Mouse (Mus musculus) myocyte (in vitro differentiated cells): ENCODE data around the gene Supt5. TPM values are rescaled to one million over a fixed set of nuclear protein-coding genes. Genes with fewer than 3 reads are reported as not detected.

Source experiments
- H3K27me3 ChIP-seq: one replicate; pipeline ENCODE4 v1.6.1; 2011; ENCODE audit not compliant: control insufficient read depth, insufficient read depth, insufficient read length
- H3K36me3 ChIP-seq: one replicate; pipeline ENCODE4 v1.6.1; 2011; ENCODE audit not compliant: control insufficient read depth, insufficient read depth
- H3K4me2 ChIP-seq: one replicate; pipeline ENCODE4 v1.6.1; 2011; ENCODE audit warnings: low read depth, control low read depth
- H3K4me3 ChIP-seq: one replicate; pipeline ENCODE4 v1.5.1; 2011; ENCODE audit warnings: mild to moderate bottlenecking, control low read depth, moderate library complexity
- H3K79me2 ChIP-seq: one replicate; pipeline ENCODE4 v1.6.1; 2011; ENCODE audit not compliant: control insufficient read depth, insufficient read depth
- H3ac ChIP-seq: one replicate; pipeline ENCODE4 v1.6.1; 2011; ENCODE audit not compliant: control insufficient read depth, insufficient read length
- CEBPB ChIP-seq: IDR thresholded peaks from 2 replicates; pipeline ENCODE4 v1.6.1; 2011; ENCODE audit warnings: mild to moderate bottlenecking, moderate library complexity; ENCODE audit not compliant: poor library complexity, insufficient read depth, severe bottlenecking
- E2F4 ChIP-seq: IDR thresholded peaks from one replicate; pipeline ENCODE4 v1.6.1; 2011; ENCODE audit warnings: mild to moderate bottlenecking, control low read depth, moderate library complexity; ENCODE audit not compliant: insufficient read depth
- MAX ChIP-seq: IDR thresholded peaks from one replicate; pipeline ENCODE4 v1.6.1; 2011; ENCODE audit warnings: low read depth, mild to moderate bottlenecking, control low read depth
- MYOD1 ChIP-seq, 3 experiments: IDR thresholded peaks; one replicate each; pipeline ENCODE4 v1.6.1; 2011; ENCODE audit warnings: control low read depth in 2 of 3, low read depth in 2 of 3, mild to moderate bottlenecking in 2 of 3, moderate library complexity in 1 of 3; ENCODE audit not compliant: insufficient read length in 2 of 3, control insufficient read depth in 1 of 3
- MYOG ChIP-seq, 3 experiments: IDR thresholded peaks; one replicate each; pipeline ENCODE4 v1.6.1; 2011; ENCODE audit warnings: control low read depth in 2 of 3, low read depth in 2 of 3, mild to moderate bottlenecking in 2 of 3; ENCODE audit not compliant: insufficient read length in 2 of 3, control insufficient read depth in 1 of 3, insufficient read depth in 1 of 3
- POLR2A ChIP-seq: IDR thresholded peaks from one replicate; pipeline ENCODE4 v1.6.1; 2011; ENCODE audit warnings: low read depth, mild to moderate bottlenecking, control low read depth, moderate library complexity; ENCODE audit not compliant: insufficient read length
- POLR2AphosphoS2 ChIP-seq: IDR thresholded peaks from one replicate; pipeline ENCODE4 v1.6.1; 2011; ENCODE audit warnings: low read depth, control low read depth; ENCODE audit not compliant: insufficient read length
- REST ChIP-seq: IDR thresholded peaks from one replicate; pipeline ENCODE4 v1.6.1; 2011; ENCODE audit warnings: mild to moderate bottlenecking, control low read depth, moderate library complexity; ENCODE audit not compliant: insufficient read depth, insufficient read length
- SRF ChIP-seq: IDR thresholded peaks from one replicate; pipeline ENCODE4 v1.6.1; 2011; ENCODE audit warnings: low read depth; ENCODE audit not compliant: control insufficient read depth, insufficient read length
- TCF12 ChIP-seq: IDR thresholded peaks from one replicate; pipeline ENCODE4 v1.6.1; 2011; ENCODE audit warnings: mild to moderate bottlenecking, control low read depth; ENCODE audit not compliant: poor library complexity, insufficient read depth, severe bottlenecking
- TCF3 ChIP-seq: IDR thresholded peaks from one replicate; pipeline ENCODE4 v1.6.1; 2011; ENCODE audit warnings: low read depth, control low read depth; ENCODE audit not compliant: insufficient read length
- USF1 ChIP-seq: IDR thresholded peaks from one replicate; pipeline ENCODE4 v1.6.1; 2011; ENCODE audit warnings: low read depth, mild to moderate bottlenecking, control low read depth, moderate library complexity
- polyA plus RNA-seq: library from polyadenylated mRNA; unstranded; fragments of >200 nt; fragmentation: generic; extraction: Trizol; gene quantifications from one replicate; pipeline ENCODE4 v1.2.1, GENCODE M21; 2012; ENCODE audit warnings: missing spikeins

Supt5 gene
- polyA plus RNA-seq, 1 experiment: 84.2 TPM

DNA sequence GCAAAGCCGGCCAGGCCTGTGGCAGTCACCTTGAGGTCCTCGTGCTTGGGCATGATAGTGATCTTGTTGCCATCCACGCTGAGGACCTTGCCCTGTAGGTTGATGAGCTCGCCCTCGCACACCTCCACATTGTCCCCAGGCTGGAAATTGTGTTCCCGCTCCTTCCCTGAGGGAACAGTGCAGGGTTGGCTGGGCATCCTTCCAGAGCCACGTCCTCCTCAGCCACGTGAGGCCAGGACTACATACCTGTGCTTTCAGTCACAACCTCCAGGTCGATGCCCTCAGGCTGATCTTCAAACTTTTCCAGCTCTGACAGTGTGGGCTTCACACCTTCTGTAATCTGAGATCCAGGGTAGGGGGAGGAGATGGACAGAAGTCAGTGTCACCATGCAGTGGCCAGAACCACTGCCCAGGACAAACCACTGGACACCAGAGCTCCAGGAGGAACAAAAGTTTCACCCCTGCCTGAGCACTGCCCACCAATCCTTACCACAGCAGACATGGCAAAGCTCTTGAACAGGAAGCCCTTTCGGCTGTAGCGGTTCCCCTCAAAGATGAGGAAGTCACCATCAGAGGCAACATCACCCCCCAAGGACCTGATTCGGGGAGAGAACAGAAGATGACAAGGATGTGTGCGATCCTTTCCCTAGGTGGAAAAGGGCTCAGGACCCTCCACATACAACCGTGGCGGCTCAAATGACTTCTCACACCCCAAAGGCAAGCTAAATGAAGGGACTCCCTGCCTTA, 16.4 kb downstream of the Supt5 start:
- no peak overlapping the region for H3K4me3 ChIP-seq
- TF ChIP-seq E2F4: no peak
- no peak for TF ChIP-seq TCF3
- TF ChIP-seq TCF12: no peak
- TF ChIP-seq REST: no peak
- no peak for TF ChIP-seq USF1
- no peak for TF ChIP-seq MYOD1 (IDR thresholded peaks at IDR 0.05; ENCODE audit: control insufficient read depth in 1 of 3, insufficient read length in 2 of 3, low read depth in 2 of 3)
- TF ChIP-seq MAX: no peak
- no peak for TF ChIP-seq MYOG (IDR thresholded peaks at IDR 0.05; ENCODE audit: control insufficient read depth in 1 of 3, insufficient read depth in 1 of 3, insufficient read length in 2 of 3, low read depth in 2 of 3)
- no peak for TF ChIP-seq POLR2A
- no peaks in the 10 kb centered on the region for H3K79me2 ChIP-seq
- H3K27me3 ChIP-seq: no peaks in the 10 kb centered on the region
- no peak overlapping the region for H3K4me2 ChIP-seq
- peaks cover 50% of the 10 kb centered on the region for H3K36me3 ChIP-seq
- no peak overlapping the region for H3ac ChIP-seq

DNA sequence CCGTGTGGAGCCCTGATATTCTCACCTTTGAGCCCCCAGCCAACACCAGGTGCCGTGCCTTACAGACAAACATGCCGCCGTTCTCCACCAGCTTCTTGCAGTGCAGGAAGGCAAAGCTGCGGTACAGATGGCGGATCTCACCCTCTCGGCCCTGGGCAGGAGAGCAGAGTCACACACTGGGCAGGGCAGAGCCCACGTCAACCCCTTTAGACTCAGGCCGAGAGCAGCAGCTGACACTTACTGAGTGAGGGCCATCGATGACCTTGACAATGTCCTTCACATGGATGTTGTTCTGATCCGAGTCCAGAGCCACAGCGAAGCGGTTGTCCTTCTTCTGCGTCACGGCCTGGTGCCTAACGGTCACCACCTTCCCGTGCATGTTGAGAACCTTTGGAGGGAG, 19.8 kb downstream of the Supt5 start:
- no peak overlapping the region for H3ac ChIP-seq
- no peak for TF ChIP-seq MAX
- TF ChIP-seq E2F4: no peak
- TF ChIP-seq TCF3: no peak
- TF ChIP-seq TCF12: no peak
- no peak for TF ChIP-seq SRF
- no peak for TF ChIP-seq CEBPB
- TF ChIP-seq MYOG (IDR thresholded peaks at IDR 0.05; ENCODE audit: control insufficient read depth in 1 of 3, insufficient read depth in 1 of 3, insufficient read length in 2 of 3, low read depth in 2 of 3): no peak
- peaks cover 35% of the 10 kb centered on the region for H3K36me3 ChIP-seq
- no peaks in the 10 kb centered on the region for H3K79me2 ChIP-seq
- no peaks in the 10 kb centered on the region for H3K27me3 ChIP-seq
- no peak overlapping the region for H3K4me3 ChIP-seq
- no peak overlapping the region for H3K4me2 ChIP-seq

DNA sequence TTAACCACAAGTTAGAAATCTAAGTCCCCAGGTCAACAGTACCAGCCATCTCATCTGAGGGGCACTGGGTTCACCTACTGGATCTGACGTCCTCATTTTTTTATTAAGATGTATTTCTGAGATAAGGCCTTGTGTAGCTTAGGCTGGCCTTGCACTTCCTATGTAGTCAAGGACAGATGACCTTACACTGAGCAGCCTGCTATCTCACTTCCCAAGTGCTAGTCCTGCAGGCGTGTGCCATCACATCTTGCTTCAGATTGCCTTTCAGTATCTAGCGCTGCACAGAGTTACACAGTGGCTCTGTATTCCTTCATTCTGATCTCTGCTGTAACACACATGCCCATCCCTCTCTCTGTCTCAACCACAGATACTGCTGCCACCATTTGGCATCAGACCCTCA, 20.5 kb downstream of the Supt5 start:
- no peak for TF ChIP-seq MAX
- TF ChIP-seq MYOD1 (IDR thresholded peaks at IDR 0.05; ENCODE audit: control insufficient read depth in 1 of 3, insufficient read length in 2 of 3, low read depth in 2 of 3): no peak
- no peak for TF ChIP-seq E2F4
- TF ChIP-seq REST: no peak
- TF ChIP-seq USF1: no peak
- TF ChIP-seq TCF3: no peak
- no peak for TF ChIP-seq CEBPB
- no peak for TF ChIP-seq MYOG (IDR thresholded peaks at IDR 0.05; ENCODE audit: control insufficient read depth in 1 of 3, insufficient read depth in 1 of 3, insufficient read length in 2 of 3, low read depth in 2 of 3)
- TF ChIP-seq POLR2AphosphoS2: no peak
- TF ChIP-seq TCF12: no peak
- TF ChIP-seq POLR2A: no peak
- no peaks in the 10 kb centered on the region for H3K79me2 ChIP-seq
- peaks cover 35% of the 10 kb centered on the region for H3K36me3 ChIP-seq
- H3K27me3 ChIP-seq: no peaks in the 10 kb centered on the region
- H3ac ChIP-seq: no peak overlapping the region
- no peak overlapping the region for H3K4me3 ChIP-seq
- no peak overlapping the region for H3K4me2 ChIP-seq

DNA sequence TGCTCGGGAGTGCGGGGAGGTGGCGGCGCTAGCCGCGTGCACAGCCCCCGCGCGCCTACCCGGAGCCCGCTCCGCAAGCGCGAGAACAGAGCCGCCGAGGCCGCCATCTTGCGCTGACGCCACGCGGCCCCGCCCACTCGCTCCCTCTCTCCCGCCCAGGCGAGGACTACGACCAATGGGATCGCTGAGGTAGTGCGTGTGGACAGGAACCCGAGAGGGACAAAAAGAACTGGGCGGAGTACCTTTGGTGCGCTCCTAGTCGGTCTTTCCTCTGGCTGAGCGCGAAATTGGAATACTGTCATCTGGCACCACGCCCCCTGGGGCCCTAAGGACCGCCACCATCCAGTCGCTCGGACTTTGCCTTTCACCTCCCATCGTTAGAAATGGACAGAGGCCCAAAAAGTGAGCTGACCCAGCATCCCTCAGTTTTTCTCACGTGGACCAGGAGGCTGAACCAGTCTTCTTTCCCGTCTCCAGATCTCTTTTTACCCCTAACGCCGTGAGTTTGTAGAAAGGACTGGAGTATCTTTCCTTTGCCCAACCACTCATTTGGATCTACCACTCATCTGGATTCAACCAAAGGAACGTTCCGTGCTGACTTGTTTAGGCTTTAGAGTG, 26.5 kb downstream of the Supt5 start, which contains the start of gene Timm50:
TSS of gene Timm50 (minus strand) at position 147 of the 618 bp plus-strand sequence.
- TF ChIP-seq CEBPB (no peak), MYOD1 (IDR thresholded peaks at IDR 0.05; ENCODE audit: control insufficient read depth in 1 of 3, insufficient read length in 2 of 3, low read depth in 2 of 3) (no peak), SRF (peak; percentile 27), POLR2AphosphoS2 (peak; percentile 86), MYOG (IDR thresholded peaks at IDR 0.05; ENCODE audit: control insufficient read depth in 1 of 3, insufficient read depth in 1 of 3, insufficient read length in 2 of 3, low read depth in 2 of 3) (no peak), POLR2A (peak; percentile 88), E2F4 (peak; percentile 91), REST (no peak), USF1 (no peak), TCF12 (no peak)
- Histone ChIP-seq H3ac (peak within 1 kb of the TSS; percentile 95), H3K36me3 (no peaks in the 10 kb centered on the region), H3K27me3 (no peaks in the 10 kb centered on the region), H3K4me3 (peak within 1 kb of the TSS; percentile 72), H3K79me2 (peaks cover 8% of the 10 kb centered on the region), H3K4me2 (peak within 1 kb of the TSS; percentile 82)
